Mouse (Mus musculus) monocyte, adult 5-6 weeks (primary cell): ENCODE data around the gene Abca4. TPM values are rescaled to one million over a fixed set of nuclear protein-coding genes. Genes with fewer than 3 reads are reported as not detected.

Experiments
- ATAC-seq: fragments of 153-309, 156-312 bp; replicated peaks from 2 replicates; pipeline ENCODE4 v1.8.0; 2017; ENCODE audit warnings: mild to moderate bottlenecking; ENCODE audit not compliant: low TSS enrichment, insufficient number of reproducible peaks, severe bottlenecking, poor library complexity, low FRiP score
- total RNA-seq: library from RNA; stranded (forward); fragments of 200-1000, 200-491, 200-594 nt; gene quantifications from 3 replicates; pipeline ENCODE4 v1.2.3, GENCODE M21; 2017

Abca4 gene
- total RNA-seq = not detected in 3 replicates

GRCm38 (mm10) chr3:122043799-122044547 lies at the start of gene Abca4:
Gene Abca4 (plus strand): TSS chr3:122044443.
- ATAC-seq = no peak

DNA sequence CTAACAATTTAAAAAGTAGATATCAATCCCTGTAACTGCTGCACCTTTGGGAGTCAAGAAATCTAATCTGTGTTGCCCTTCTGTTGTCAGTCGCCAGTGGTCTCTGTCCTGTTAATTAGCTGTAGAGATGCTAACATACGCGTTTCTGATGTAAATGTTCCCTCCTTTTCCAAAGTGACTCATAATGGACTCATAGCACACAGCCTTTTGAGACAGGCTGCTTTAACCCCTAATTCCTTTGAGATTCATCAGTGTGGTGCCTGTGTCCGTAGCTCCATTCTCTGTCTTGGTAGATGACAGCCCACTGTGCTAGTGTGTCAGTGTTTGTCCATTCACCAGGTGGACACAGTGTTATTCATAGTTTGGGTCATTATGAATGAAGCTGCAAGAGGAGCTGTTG lies 49.1 kb upstream of the Abca4 start:
- ATAC-seq = no peak

- no peak for ATAC-seq
Observed at GRCm38 (mm10) chr3:121999934-122000333, 44.3 kb upstream of the Abca4 start.

DNA sequence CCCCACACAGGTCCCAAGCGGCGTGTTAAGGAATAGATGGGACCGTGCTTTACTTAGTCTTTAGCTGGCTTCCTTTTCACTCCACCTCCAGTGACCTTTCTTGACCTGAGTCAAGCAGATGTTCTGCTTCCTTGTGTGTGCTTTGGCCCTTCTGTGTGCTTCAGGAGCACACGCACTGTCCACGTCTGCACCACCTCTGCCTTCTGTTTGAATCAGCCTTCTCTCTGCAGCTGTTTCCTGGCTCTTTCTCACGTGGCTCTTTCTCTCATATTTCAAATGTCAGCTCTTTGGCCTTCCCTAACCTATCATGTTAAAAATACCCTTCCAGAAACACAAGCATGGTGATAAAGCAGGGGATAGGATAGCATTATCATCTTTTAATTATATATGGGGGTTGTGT lies 42.7 kb upstream of the Abca4 start:
- no peak for ATAC-seq

GRCm38 (mm10) chr3:122009818-122010217 lies 34.4 kb upstream of the Abca4 start:
- ATAC-seq = no peak

GRCm38 (mm10) chr3:122010292-122010691 lies 34.0 kb upstream of the Abca4 start:
- no peak for ATAC-seq

DNA sequence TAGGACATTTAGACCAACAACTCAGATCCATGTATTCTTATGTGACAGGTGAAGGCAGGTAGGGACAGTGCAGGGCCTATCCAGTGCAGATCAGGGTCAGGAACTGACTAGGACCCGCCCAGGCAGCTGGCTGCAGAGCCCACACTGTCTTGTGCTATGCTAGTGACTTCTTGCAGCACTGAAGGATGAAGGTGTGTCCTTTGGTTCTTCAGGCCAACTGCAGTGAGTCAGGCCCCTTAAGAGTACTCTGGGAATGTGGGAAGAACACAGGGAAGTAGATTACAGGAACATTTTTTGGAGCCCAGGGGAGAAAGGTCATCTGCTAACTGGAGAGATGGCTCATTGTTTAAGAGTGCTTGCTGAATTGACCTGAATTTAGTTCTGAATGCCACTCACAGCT lies 31.8 kb upstream of the Abca4 start:
- ATAC-seq = no peak

DNA sequence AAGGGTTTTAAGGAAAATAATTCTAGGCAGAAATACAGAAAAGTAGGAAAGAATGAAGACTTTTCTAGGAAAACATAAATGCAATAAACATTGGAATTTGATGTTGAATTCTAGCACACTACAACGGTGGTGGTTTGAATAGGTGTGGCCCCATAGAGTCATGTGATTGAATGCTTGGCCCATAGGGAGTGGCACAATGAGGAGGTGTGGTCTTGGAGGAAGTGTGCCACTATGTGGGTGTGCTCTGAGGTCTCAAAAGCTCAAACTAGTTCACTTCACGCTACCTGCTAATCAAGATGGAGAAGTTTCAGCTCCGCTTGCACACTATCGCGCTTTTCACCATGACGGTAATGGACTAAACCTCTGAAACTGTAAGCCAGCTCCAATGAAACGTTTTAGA lies 25.8 kb upstream of the Abca4 start:
- no peak for ATAC-seq

DNA sequence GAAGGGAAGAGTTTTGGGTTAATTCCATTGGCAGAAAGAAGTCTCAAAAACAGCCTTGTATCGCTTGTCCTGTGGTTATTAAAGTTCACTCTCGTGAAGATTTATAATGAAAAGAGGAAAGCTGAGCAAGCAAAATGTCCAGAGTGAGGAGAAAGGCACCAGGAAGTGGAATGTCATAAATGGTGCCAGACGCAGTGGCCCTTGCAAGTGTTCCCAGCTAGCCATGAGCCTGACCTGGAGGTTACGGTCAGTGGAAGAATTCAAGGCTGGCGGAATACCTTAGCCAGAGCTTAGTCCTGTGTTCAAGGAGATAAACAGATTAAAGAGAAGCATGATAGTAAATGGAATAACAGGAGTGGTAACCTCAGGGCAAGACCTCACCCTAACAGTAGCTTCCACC lies 25.1 kb upstream of the Abca4 start:
- no peak for ATAC-seq

DNA sequence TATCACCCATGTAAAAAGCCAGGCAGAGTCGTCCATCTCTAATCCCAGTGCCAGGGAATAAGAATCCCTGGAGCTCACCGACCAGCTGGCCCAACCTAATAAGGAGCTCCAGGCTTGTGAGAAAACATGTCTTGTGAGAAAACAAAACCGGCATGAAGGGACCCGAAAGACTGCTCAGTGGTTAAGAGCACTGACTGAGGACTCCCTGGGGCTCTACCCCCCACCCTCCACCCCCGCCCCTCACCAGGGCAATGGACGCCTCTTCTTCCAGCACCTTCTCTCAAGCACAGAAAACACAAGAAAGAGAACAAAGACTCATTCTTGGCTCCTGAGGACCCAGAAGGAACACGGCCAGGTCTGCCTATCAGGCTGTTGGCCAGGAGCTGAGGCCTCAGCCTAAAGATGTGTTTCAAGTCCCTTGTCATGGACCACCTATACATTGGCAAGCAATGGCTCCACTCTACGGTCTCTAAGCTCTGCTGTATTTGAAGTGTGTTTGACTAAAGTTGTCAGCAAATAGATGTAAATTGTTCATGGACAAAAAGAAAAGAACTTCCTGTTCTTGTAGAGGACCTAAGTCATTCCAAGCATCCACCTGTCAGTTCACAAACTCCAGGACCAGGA lies 23.1 kb upstream of the Abca4 start:
- no peak for ATAC-seq

DNA sequence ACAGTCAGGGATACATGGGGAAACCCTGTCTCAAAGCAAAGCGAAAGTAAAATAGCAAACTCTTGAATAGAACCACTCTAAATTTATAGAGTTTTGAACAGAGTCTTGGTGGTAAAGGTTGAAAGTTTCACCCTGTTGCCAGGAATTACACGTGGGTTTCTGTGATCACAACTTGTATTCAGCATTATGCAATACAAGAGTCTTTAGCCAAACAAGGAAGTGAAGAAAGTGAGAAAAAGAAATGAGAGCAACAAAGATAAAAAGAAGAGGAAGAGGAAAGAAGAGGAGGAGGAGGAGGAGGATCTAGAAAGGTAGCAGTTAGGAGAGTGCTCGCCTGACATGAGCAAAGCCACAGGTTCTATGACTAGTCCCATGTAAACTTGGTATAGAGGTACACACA lies 21.9 kb upstream of the Abca4 start:
- no peak for ATAC-seq

GRCm38 (mm10) chr3:122026676-122027075 lies 17.6 kb upstream of the Abca4 start:
- no peak for ATAC-seq

DNA sequence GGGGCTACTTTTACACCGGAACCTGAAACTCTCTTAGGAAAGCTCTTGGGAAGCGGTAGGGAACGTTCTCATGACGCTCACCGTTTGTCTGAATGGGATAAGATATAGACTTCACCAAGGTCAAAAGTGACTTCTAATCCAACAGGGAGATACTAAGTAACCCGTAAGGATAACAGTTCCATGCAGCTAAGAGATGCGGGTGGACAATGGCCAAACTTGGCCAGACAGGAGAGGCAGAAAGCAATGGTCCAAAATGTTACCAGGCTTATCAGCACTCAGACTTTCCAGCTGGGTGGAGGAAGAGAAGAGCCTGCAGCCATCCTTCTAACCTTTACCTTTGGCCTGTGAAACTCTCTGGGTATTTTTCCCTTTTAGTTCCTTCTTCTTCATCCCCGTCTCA lies 16.5 kb upstream of the Abca4 start:
- ATAC-seq = no peak

DNA sequence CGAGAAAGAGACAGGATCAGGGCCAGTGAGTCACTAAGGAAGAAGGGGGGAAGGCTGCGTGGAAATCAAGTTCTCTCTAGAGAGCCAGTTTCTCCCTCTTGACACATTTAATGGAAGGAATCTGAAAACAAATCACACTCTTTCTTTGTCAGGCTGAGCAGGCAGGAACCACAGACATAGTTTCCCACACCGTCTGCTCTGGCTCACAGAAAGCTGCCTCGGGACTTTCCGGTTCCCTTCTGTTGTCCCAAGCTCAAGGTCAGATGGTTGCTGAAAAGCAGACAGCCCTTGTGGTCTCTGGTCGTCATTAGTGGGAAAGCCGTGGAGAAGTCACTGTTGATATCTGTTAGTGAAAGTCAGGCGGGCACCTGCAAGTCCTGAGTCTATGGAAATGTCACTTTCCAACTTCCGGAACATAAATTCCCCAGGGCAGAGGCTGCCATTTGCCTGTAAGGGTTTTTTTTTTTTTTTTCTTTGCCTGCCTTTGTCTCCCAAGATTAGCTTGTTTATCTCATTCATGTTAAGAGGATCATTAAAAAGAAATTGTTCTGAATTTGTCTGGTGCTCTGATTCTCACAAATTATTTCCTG lies 10.9 kb upstream of the Abca4 start:
- no peak for ATAC-seq

DNA sequence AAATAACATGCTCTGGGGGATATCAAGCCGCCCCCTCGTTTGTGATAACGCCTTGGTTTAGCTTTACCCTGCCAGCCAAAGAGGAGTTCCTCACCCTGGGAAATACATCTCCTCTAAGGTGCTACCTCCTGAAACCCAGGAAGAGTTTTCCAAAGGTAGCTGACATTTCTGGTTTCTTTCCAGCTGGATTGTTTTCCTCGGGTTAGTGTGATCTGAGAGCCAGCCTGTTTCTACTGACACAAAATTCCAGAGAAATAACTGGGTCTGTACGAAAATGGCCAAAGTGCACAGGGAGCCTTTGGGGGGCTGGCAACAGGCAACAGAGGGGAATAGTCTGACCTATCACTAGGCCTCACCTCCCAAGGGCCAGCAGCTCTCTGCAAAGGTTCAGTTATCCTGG lies 10.0 kb upstream of the Abca4 start:
- no peak for ATAC-seq

DNA sequence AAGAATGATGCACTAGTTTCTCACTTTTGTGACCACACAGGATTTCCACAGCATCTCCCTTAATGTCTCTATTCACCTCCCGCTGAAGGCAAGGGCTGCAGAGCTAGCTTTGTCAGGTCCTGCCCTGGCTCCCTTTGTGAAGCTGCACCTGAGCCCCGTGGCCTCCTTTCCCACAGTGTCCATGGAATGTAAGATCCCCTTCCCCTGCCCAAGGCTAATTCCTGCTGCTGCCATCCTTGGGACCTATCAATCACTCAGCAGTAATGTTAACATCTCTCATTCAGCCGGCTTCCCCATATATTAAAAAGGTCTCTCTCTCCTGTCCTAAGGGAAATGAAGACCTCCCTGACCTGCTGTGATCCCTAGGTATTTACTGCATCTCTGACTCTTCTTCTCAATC lies 9.2 kb upstream of the Abca4 start:
- no peak for ATAC-seq

- no peak for ATAC-seq
Observed at GRCm38 (mm10) chr3:122040522-122040921, 3.7 kb upstream of the Abca4 start.

DNA sequence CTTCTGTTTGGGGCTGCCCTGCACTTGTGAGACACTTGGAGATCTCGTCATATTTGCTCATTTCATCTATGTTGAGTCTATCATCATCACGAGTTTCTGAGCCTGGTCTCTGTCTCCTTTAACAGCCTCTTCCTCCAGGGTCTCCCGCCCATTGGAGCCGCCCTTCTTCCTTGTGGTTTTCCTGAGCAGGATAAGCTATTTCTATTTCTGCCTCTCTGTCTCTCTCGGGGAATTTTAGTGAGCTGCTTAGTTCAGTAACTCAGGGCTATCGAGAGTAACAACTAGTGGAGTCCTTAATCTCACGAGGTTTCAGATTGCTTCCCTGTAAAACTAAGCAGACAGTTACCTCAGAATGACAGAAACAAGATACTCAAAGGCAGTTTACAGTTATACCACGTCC lies 1.1 kb upstream of the Abca4 start:
- ATAC-seq = no peak

GRCm38 (mm10) chr3:122046187-122046620 lies 2.0 kb downstream of the Abca4 start:
- ATAC-seq = no peak

DNA sequence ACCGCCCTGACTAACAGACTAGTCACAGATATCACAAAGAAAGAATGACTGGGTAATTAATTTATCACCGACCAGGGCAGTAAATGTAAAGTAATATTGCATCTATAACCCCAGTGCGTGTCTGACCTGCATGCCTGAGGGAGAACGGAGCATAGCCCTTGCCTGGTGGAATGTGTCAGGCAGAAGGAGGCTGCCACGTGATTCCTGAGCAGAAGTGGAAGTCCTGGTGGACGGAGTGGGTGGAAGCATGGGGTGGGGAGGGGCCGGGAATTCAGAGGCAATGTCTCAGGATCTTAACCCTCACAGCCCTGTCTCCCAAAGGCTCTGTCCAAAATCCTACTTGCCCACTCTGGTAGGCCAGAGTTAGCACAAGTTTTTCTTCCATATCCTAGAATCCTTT lies 3.2 kb downstream of the Abca4 start:
- no peak for ATAC-seq
